Mouse (Mus musculus) frontal cortex, postnatal 25 days (tissue): ENCODE measurements around the gene Il1r2.

Experiments used
- DNase-seq, 2 experiments: peaks; one replicate each; pipeline ENCODE4 v3.0.0; 2022; ENCODE audit warnings: low spot score in 2 of 2

Gene Il1r2

GRCm38 (mm10) chr1:40073779-40074178 lies at the start of gene Il1r2:
TSS of gene Il1r2 (plus strand) at chr1:40074079.
- DNase-seq = no peak

GRCm38 (mm10) chr1:40024554-40025320 lies 49.1 kb upstream of the Il1r2 start:
- DNase-seq = no peak

- DNase-seq = no peak
Measured at GRCm38 (mm10) chr1:40025416-40025815, 48.5 kb upstream of the Il1r2 start.

GRCm38 (mm10) chr1:40027116-40027620 lies 46.7 kb upstream of the Il1r2 start:
- no peak for DNase-seq

- DNase-seq = no peak
Measured at GRCm38 (mm10) chr1:40028207-40028998, 45.5 kb upstream of the Il1r2 start.

- DNase-seq = no peak
Measured at GRCm38 (mm10) chr1:40029597-40029996, 44.3 kb upstream of the Il1r2 start.

GRCm38 (mm10) chr1:40030287-40030975 lies 43.4 kb upstream of the Il1r2 start:
- DNase-seq = no peak

GRCm38 (mm10) chr1:40030976-40031356 lies 42.9 kb upstream of the Il1r2 start:
- no peak for DNase-seq

GRCm38 (mm10) chr1:40031626-40032025 lies 42.3 kb upstream of the Il1r2 start:
- DNase-seq = no peak

GRCm38 (mm10) chr1:40033315-40033714 lies 40.6 kb upstream of the Il1r2 start:
- no peak for DNase-seq

GRCm38 (mm10) chr1:40033743-40034420 lies 40.0 kb upstream of the Il1r2 start:
- DNase-seq = no peak

- no peak for DNase-seq
Measured at GRCm38 (mm10) chr1:40037831-40038230, 36.0 kb upstream of the Il1r2 start.

- DNase-seq = no peak
Measured at GRCm38 (mm10) chr1:40045686-40046085, 28.2 kb upstream of the Il1r2 start.

GRCm38 (mm10) chr1:40046600-40046999 lies 27.3 kb upstream of the Il1r2 start:
- no peak for DNase-seq

GRCm38 (mm10) chr1:40051157-40051556 lies 22.7 kb upstream of the Il1r2 start:
- no peak for DNase-seq

- DNase-seq = no peak
Measured at GRCm38 (mm10) chr1:40052156-40052555, 21.7 kb upstream of the Il1r2 start.

- DNase-seq = no peak
Measured at GRCm38 (mm10) chr1:40053071-40053470, 20.8 kb upstream of the Il1r2 start.

GRCm38 (mm10) chr1:40055051-40055450 lies 18.8 kb upstream of the Il1r2 start:
- DNase-seq = no peak

GRCm38 (mm10) chr1:40055963-40056362 lies 17.9 kb upstream of the Il1r2 start:
- no peak for DNase-seq

GRCm38 (mm10) chr1:40057351-40057750 lies 16.5 kb upstream of the Il1r2 start:
- DNase-seq = no peak

- no peak for DNase-seq
Measured at GRCm38 (mm10) chr1:40058013-40058412, 15.9 kb upstream of the Il1r2 start.
